Mouse (Mus musculus) hindbrain, embryonic 16.5 days (tissue): ENCODE data around the gene Map3k20. TPM values are rescaled to one million over a fixed set of nuclear protein-coding genes. Genes with fewer than 3 reads are reported as not detected.

Experiments used
- ATAC-seq: fragments of 200-750 bp; cut with Nextera tagmentation; 2 replicates; pipeline ENCODE4 v1.8.0; 2017; ENCODE audit warnings: moderate TSS enrichment, moderate library complexity
- H3K27ac ChIP-seq: fragments of 300-500 bp; sonication (generic); 2 replicates; pipeline ENCODE4 v1.5.1; 2014; ENCODE audit warnings: low read depth, mild to moderate bottlenecking, control low read depth, low read length, moderate library complexity
- H3K27me3 ChIP-seq: fragments of 300-500 bp; sonication (generic); replicated peaks from 2 replicates; pipeline ENCODE4 v1.6.1; 2014; ENCODE audit warnings: low read length; ENCODE audit not compliant: control insufficient read depth, insufficient read depth
- H3K36me3 ChIP-seq: fragments of 300-500 bp; sonication (generic); 2 replicates; pipeline ENCODE4 v1.6.1; 2014; ENCODE audit warnings: mild to moderate bottlenecking, low read length, moderate library complexity, mixed read lengths; ENCODE audit not compliant: control insufficient read depth, insufficient read depth
- H3K4me1 ChIP-seq: fragments of 300-500 bp; sonication (generic); 2 replicates; pipeline ENCODE4 v1.6.1; 2014; ENCODE audit warnings: low read depth, low read length; ENCODE audit not compliant: control insufficient read depth, insufficient read depth
- H3K4me2 ChIP-seq: fragments of 300-500 bp; sonication (generic); 2 replicates; pipeline ENCODE4 v1.6.1; 2014; ENCODE audit warnings: mild to moderate bottlenecking, low read length, control low read depth, moderate library complexity
- H3K4me3 ChIP-seq: fragments of 300-500 bp; sonication (generic); 2 replicates; pipeline ENCODE4 v1.5.1; 2014; ENCODE audit warnings: mild to moderate bottlenecking, low read length, control low read depth, moderate library complexity
- H3K9ac ChIP-seq: fragments of 300-500 bp; sonication (generic); 2 replicates; pipeline ENCODE4 v1.6.1; 2014; ENCODE audit warnings: low read depth, mild to moderate bottlenecking, control low read depth, low read length, moderate library complexity
- H3K9me3 ChIP-seq: fragments of 300-500 bp; sonication (generic); 2 replicates; pipeline ENCODE4 v1.6.1; 2014; ENCODE audit warnings: mild to moderate bottlenecking, low read length, moderate library complexity; ENCODE audit not compliant: control insufficient read depth
- WGBS: fragments of 180-500 bp; shearing (Covaris S2); extraction: QIAGEN DNeasy Blood & Tissue Kit; methylation state at CpG from one replicate; pipeline ENCODE4 v1.1.7; 2014; 5-methylcytosine and 5-hydroxymethylcytosine counted together
- polyA plus RNA-seq: library from polyadenylated mRNA; unstranded; fragments of >200 nt; fragmentation: Nextera tagmentation; extraction: Ambion mirVana; gene quantifications from 2 replicates; pipeline ENCODE4 v1.2.1, GENCODE M21; 2015

Map3k20 gene
- polyA plus RNA-seq, 1 experiment from 2014 or later = 3.3 TPM

DNA sequence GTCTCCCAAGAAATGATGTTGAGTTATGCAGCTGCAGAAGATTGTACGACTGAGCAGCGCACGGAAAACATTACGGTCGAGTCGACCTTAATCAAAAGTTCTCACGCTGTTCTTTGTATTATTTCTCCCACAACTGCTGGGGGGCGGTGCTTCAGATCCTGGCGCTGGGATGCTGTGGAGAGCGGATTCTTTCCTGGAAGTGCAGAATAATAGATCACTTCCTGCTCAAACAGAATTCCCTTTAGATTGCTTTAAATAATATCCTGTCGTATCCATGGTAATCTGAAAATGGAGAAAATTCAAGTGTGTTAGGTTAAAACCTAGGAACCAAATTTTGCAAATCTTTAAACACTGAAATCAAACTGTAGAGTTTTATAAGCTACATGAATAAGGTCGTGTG lies 39.0 kb downstream of the Map3k20 start:
- Histone ChIP-seq H3K9ac (no peak overlapping the region), H3K4me1 (peaks cover 3% of the 10 kb centered on the region), H3K27ac (no peak overlapping the region), H3K4me3 (no peak overlapping the region), H3K36me3 (no peaks in the 10 kb centered on the region), H3K4me2 (0 out of 2 replicates have a peak overlapping the region, but pooled peaks have one; percentile 8), H3K27me3 (no peaks in the 10 kb centered on the region), H3K9me3 (no peaks in the 10 kb centered on the region)
- ATAC-seq = no peak
- 51% methylated on average over 12 of the region's 12 CpGs for WGBS

DNA sequence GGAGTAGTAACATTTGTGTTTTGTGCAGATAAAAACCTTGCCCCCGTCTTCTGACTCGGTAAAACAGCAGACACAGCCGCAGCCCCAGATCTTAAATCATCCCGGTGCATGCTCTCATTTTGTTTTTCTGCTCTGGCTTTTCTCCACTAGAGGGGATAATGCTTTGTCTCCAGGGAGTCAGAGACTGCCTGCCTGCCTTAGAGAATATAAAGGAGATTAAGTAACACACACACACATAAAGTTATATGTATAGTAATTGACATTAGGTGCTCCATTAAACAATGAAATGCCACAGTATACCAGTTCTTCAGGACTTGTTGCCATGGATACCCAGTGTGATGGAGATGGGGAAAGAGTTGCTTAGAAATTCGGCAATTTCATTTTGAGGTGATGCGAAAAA lies 41.1 kb downstream of the Map3k20 start:
- H3K9ac ChIP-seq = no peak overlapping the region
- WGBS = 38% methylated on average over 6 of the region's 6 CpGs
- no peaks in the 10 kb centered on the region for H3K27me3 ChIP-seq
- H3K27ac ChIP-seq = no peak overlapping the region
- no peaks in the 10 kb centered on the region for H3K36me3 ChIP-seq
- H3K4me1 ChIP-seq = peaks cover 3% of the 10 kb centered on the region
- ATAC-seq = 0 out of 2 replicates have a peak, but pooled peaks have one; percentile 42
- peak overlapping the region; percentile 2 for H3K4me2 ChIP-seq
- H3K9me3 ChIP-seq = no peaks in the 10 kb centered on the region
- no peak overlapping the region for H3K4me3 ChIP-seq

DNA sequence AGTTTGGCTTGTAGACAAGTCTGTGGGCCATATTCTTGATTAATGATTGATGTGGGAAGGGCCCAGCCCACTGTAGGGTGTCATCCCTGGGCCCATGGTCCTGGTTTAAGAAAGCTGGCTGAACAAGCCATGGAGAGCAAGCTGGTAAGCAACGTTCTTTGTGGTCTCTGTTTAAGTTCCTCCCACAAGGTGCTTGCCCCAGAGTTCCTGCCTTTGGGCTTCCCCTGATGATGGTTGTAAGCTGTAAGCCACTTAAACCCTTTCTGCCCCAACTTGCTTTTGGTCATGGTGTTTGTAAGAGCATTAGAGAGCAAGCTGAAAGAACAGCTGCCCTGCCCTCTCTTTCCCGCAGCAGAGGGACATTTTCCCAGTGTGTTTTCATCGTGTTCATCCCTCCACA lies 43.0 kb downstream of the Map3k20 start:
- H3K27ac ChIP-seq = no peak overlapping the region
- H3K4me2 ChIP-seq = no peak overlapping the region
- H3K4me1 ChIP-seq = peaks cover 3% of the 10 kb centered on the region
- H3K4me3 ChIP-seq = no peak overlapping the region
- H3K9ac ChIP-seq = no peak overlapping the region
- no peak for ATAC-seq
- no peaks in the 10 kb centered on the region for H3K36me3 ChIP-seq
- no peaks in the 10 kb centered on the region for H3K27me3 ChIP-seq
- 67% methylated on average over 3 of the region's 3 CpGs for WGBS
- H3K9me3 ChIP-seq = no peaks in the 10 kb centered on the region

DNA sequence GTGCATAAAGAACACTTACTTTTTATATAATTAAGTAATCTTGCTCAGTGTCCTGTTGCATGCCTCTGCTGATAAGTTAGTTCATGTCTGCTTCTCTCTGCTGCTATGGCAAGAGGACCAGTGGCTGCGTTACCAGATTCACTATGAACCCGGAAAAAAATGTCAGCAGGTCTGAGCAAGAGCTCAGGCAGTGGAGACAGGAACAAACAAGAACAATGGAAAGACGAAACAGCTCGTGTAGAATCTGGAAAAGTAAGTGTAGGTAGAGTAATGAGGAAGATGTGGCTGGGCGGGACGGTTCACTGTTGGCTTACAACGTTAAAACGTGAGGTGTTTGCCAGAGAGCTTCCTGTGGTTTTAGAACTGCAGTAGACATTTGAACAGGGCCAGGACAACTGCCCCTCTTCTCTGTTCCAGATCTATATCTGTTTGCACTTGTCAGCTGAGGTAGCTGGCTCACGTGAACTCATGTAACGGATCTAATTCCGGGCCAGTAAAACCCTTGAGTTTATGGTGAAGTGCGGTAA lies 45.6 kb downstream of the Map3k20 start:
- Histone ChIP-seq H3K9ac (no peak overlapping the region), H3K9me3 (no peaks in the 10 kb centered on the region), H3K36me3 (no peaks in the 10 kb centered on the region), H3K4me1 (no peaks in the 10 kb centered on the region; the same call in none of the 2 replicates), H3K27me3 (no peaks in the 10 kb centered on the region), H3K27ac (no peak overlapping the region), H3K4me2 (no peak overlapping the region), H3K4me3 (no peak overlapping the region)
- ATAC-seq = no peak
- WGBS = 87% methylated on average over 12 of the region's 12 CpGs

DNA sequence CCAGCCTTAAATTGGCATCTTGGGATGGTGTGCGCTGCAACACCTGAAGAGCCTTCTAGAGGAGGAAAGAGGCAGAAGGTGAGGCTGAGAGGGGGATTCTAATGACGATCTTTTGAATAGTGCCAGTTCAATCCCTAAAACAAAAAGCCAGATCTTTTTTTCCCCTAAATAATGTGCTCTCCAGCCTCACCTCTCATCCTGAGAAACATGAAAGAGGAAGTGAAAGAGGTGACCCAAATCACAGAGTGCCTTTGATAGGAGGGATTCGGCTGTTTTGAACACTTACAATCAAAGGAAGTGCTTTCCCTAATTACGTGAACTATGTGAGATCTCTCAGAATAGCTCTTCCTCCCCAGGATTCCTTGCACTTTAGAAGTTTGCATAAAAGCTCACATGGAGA lies 46.6 kb downstream of the Map3k20 start:
- Histone ChIP-seq H3K36me3 (no peaks in the 10 kb centered on the region), H3K4me1 (no peaks in the 10 kb centered on the region), H3K4me3 (no peak overlapping the region), H3K9ac (no peak overlapping the region), H3K27me3 (no peaks in the 10 kb centered on the region), H3K9me3 (no peaks in the 10 kb centered on the region), H3K4me2 (no peak overlapping the region), H3K27ac (no peak overlapping the region)
- 81% methylated on average over 4 of the region's 4 CpGs for WGBS
- no peak for ATAC-seq

DNA sequence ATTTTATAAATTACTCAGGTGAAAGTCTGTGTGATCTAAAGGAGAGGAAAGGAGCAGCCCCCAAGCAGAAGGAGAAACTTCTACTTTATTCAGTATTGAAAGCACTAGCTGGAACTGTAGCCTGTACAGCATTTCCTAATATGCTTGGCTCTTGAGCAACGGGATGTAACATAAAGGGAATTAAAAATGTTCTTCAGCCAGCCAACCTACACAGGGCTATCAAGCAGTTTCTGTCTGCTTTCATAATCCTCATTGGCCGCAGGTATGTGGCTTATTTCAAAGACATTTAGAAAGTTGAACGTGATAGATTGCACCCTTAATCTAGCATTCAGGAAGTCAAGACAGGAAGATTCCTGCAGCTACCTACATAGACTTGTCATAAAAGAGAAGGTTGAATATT lies 47.8 kb downstream of the Map3k20 start:
- WGBS = 88% methylated on average over 3 of the region's 3 CpGs
- H3K9ac ChIP-seq = no peak overlapping the region
- H3K4me1 ChIP-seq = no peaks in the 10 kb centered on the region

DNA sequence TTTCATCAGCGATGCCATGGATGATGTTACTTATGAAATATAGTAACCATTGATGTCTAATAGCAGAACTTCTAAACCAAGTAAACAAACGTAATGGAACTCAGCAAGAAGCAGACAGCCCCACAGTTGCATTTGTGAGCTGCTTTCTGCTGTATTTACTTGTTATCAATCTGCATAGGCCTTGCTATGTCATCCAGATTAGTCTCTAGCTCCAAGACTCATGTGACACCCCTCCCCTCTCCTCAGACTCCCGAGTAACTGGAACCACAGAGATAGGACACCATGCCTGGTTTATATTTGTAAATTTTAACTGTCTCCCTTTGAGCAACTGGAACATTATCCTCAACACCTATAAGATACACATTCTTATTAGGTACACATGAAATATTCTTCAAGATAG lies 51.4 kb downstream of the Map3k20 start:
- no peak overlapping the region for H3K4me2 ChIP-seq
- H3K4me1 ChIP-seq = no peaks in the 10 kb centered on the region
- H3K27ac ChIP-seq = no peak overlapping the region
- ATAC-seq = no peak
- H3K9ac ChIP-seq = no peak overlapping the region
- no peak overlapping the region for H3K4me3 ChIP-seq
- H3K36me3 ChIP-seq = no peaks in the 10 kb centered on the region
- 96% methylated on average over 3 of the region's 3 CpGs for WGBS
- H3K27me3 ChIP-seq = no peaks in the 10 kb centered on the region
- peaks cover 1% of the 10 kb centered on the region for H3K9me3 ChIP-seq

More for the DNA sequence above, 47.8 kb downstream of the Map3k20 start:
- ATAC-seq = no peak
- no peak overlapping the region for H3K27ac ChIP-seq
- no peaks in the 10 kb centered on the region for H3K36me3 ChIP-seq
- no peak overlapping the region for H3K4me2 ChIP-seq
- H3K27me3 ChIP-seq = no peaks in the 10 kb centered on the region
- no peaks in the 10 kb centered on the region for H3K9me3 ChIP-seq
- no peak overlapping the region for H3K4me3 ChIP-seq

DNA sequence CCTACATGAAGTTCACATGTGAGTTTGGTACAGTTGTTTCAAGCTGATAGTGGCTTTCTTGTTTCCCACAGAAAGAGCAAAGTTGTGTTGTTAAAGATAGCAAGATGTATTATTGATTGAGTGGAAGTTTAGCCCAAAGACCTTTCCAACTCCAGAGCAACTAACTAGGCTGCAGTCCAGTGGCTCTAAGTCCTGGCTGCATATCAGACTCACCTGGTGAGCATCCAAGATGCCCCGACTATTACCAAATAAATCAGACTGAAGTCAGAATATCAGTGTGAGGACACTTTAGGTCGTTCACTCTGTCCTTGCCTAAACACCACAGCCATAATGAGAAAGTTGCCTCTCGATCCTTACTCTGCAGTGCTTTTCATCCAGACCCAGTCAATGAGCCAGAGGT lies 59.8 kb downstream of the Map3k20 start:
- Histone ChIP-seq H3K4me3 (no peak overlapping the region), H3K4me2 (no peak overlapping the region), H3K9ac (no peak overlapping the region), H3K4me1 (no peaks in the 10 kb centered on the region), H3K36me3 (no peaks in the 10 kb centered on the region), H3K27ac (no peak overlapping the region), H3K9me3 (peaks cover 4% of the 10 kb centered on the region), H3K27me3 (no peaks in the 10 kb centered on the region)
- WGBS = 86% methylated on average over 3 of the region's 3 CpGs
- ATAC-seq = no peak

DNA sequence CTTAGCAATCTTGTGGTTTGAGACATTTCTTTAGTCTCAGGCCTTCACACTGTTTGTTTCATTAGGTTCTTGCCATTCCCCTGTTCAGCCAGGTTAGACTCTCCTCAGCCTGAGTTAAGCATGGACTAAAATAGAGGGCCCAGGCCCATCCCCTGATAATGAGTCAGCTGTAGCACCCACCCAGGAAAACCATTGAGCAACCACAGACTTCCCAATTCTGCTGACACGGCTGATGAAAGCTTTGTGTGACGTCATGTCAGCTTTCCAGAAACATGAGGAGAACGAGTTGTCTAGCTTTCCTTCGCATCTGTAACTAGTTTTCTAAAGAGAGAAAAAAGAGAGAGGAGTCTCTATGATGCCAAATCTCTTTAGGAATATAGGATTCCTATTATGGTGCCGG lies 65.9 kb downstream of the Map3k20 start:
- Histone ChIP-seq H3K4me1 (no peaks in the 10 kb centered on the region), H3K4me3 (no peak overlapping the region), H3K36me3 (no peaks in the 10 kb centered on the region), H3K27ac (no peak overlapping the region), H3K9ac (no peak overlapping the region), H3K27me3 (no peaks in the 10 kb centered on the region), H3K9me3 (no peaks in the 10 kb centered on the region), H3K4me2 (no peak overlapping the region)
- no peak for ATAC-seq
- 88% methylated on average over 5 of the region's 5 CpGs for WGBS

DNA sequence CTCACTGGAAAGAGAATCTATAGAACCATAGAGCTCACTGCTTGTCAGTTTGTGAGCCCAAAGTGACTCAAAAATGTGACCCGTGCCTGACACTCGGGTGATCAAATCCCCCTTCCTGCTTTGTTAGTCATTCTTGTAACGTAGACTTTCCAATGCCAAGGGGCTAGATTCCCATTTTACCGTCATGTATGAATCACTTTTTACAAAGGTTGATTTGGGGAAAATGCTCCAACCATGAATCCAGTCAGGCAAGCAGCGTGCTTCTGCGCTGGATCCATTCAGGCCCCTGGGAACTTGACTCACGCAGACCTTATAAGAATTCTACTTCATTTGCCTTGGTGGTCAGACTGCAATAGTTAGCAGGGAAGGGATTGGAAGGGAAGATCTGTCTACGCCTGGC lies 66.3 kb downstream of the Map3k20 start:
- H3K27me3 ChIP-seq = no peaks in the 10 kb centered on the region
- H3K27ac ChIP-seq = no peak overlapping the region
- H3K4me2 ChIP-seq = no peak overlapping the region
- ATAC-seq = no peak
- no peak overlapping the region for H3K9ac ChIP-seq
- no peaks in the 10 kb centered on the region for H3K36me3 ChIP-seq
- no peak overlapping the region for H3K4me3 ChIP-seq
- no peaks in the 10 kb centered on the region for H3K4me1 ChIP-seq
- no peaks in the 10 kb centered on the region for H3K9me3 ChIP-seq
- 92% methylated on average over 8 of the region's 8 CpGs for WGBS
